Mouse (Mus musculus) hindbrain, embryonic 16.5 days (tissue): ENCODE results near the gene Nupr1l. TPM values are rescaled to one million over a fixed set of nuclear protein-coding genes. Genes with fewer than 3 reads are reported as not detected.
"Not testable (repeated sequence)": the region's sequence is repeated elsewhere in the genome, so short reads cannot be mapped to it uniquely, and the experiment has no call there.

ENCODE experiments used
- ATAC-seq: fragments of 200-750 bp; cut with Nextera tagmentation; 2 replicates; pipeline ENCODE4 v1.8.0; 2017; ENCODE audit warnings: moderate TSS enrichment, moderate library complexity
- H3K27ac ChIP-seq: fragments of 300-500 bp; sonication (generic); 2 replicates; pipeline ENCODE4 v1.5.1; 2014; ENCODE audit warnings: low read depth, mild to moderate bottlenecking, control low read depth, low read length, moderate library complexity
- H3K27me3 ChIP-seq: fragments of 300-500 bp; sonication (generic); replicated peaks from 2 replicates; pipeline ENCODE4 v1.6.1; 2014; ENCODE audit warnings: low read length; ENCODE audit not compliant: control insufficient read depth, insufficient read depth
- H3K36me3 ChIP-seq: fragments of 300-500 bp; sonication (generic); 2 replicates; pipeline ENCODE4 v1.6.1; 2014; ENCODE audit warnings: mild to moderate bottlenecking, low read length, moderate library complexity, mixed read lengths; ENCODE audit not compliant: control insufficient read depth, insufficient read depth
- H3K4me1 ChIP-seq: fragments of 300-500 bp; sonication (generic); 2 replicates; pipeline ENCODE4 v1.6.1; 2014; ENCODE audit warnings: low read depth, low read length; ENCODE audit not compliant: control insufficient read depth, insufficient read depth
- H3K4me2 ChIP-seq: fragments of 300-500 bp; sonication (generic); 2 replicates; pipeline ENCODE4 v1.6.1; 2014; ENCODE audit warnings: mild to moderate bottlenecking, low read length, control low read depth, moderate library complexity
- H3K4me3 ChIP-seq: fragments of 300-500 bp; sonication (generic); 2 replicates; pipeline ENCODE4 v1.5.1; 2014; ENCODE audit warnings: mild to moderate bottlenecking, low read length, control low read depth, moderate library complexity
- H3K9ac ChIP-seq: fragments of 300-500 bp; sonication (generic); 2 replicates; pipeline ENCODE4 v1.6.1; 2014; ENCODE audit warnings: low read depth, mild to moderate bottlenecking, control low read depth, low read length, moderate library complexity
- H3K9me3 ChIP-seq: fragments of 300-500 bp; sonication (generic); 2 replicates; pipeline ENCODE4 v1.6.1; 2014; ENCODE audit warnings: mild to moderate bottlenecking, low read length, moderate library complexity; ENCODE audit not compliant: control insufficient read depth
- WGBS: fragments of 180-500 bp; shearing (Covaris S2); extraction: QIAGEN DNeasy Blood & Tissue Kit; methylation state at CpG from one replicate; pipeline ENCODE4 v1.1.7; 2014; 5-methylcytosine and 5-hydroxymethylcytosine counted together
- polyA plus RNA-seq: library from polyadenylated mRNA; unstranded; fragments of >200 nt; fragmentation: Nextera tagmentation; extraction: Ambion mirVana; gene quantifications from 2 replicates; pipeline ENCODE4 v1.2.1, GENCODE M21; 2015

Gene Nupr1l
- polyA plus RNA-seq, 1 experiment from 2014 or later = 4.5 TPM

- Histone ChIP-seq H3K4me1 (no peaks in the 10 kb centered on the region), H3K36me3 (peaks cover 22% of the 10 kb centered on the region), H3K4me2 (no peak overlapping the region), H3K9ac (no peak overlapping the region), H3K4me3 (no peak overlapping the region), H3K9me3 (no peaks in the 10 kb centered on the region), H3K27ac (no peak overlapping the region), H3K27me3 (no peaks in the 10 kb centered on the region)
- 49% methylated on average over 2 of the region's 2 CpGs for WGBS
- ATAC-seq = peak; percentile 34; the same call in 1 of the 2 replicates
Measured at GRCm38 (mm10) chr5:129878946-129879345, 29.4 kb upstream of the Nupr1l start.

- ATAC-seq = no peak
- 76% methylated on average over 3 of the region's 3 CpGs for WGBS
Measured at GRCm38 (mm10) chr5:129879888-129880287, 28.5 kb upstream of the Nupr1l start.

GRCm38 (mm10) chr5:129886271-129886670 lies 22.1 kb upstream of the Nupr1l start:
- peak overlapping the region; percentile 92 for H3K9ac ChIP-seq
- WGBS = 33% methylated on average over 10 of the region's 10 CpGs
- no peaks in the 10 kb centered on the region for H3K27me3 ChIP-seq
- peak overlapping the region; percentile 92 for H3K27ac ChIP-seq
- peak overlapping the region; percentile 67 for H3K4me3 ChIP-seq
- H3K9me3 ChIP-seq = no peaks in the 10 kb centered on the region
- H3K4me1 ChIP-seq = peaks cover 13% of the 10 kb centered on the region
- ATAC-seq = no peak
- H3K36me3 ChIP-seq = peaks cover 14% of the 10 kb centered on the region
- peak overlapping the region; percentile 89 for H3K4me2 ChIP-seq

More at GRCm38 (mm10) chr5:129879888-129880287, 28.5 kb upstream of the Nupr1l start:
- H3K4me2 ChIP-seq = no peak overlapping the region
- H3K4me1 ChIP-seq = no peaks in the 10 kb centered on the region; the same call in 1 of the 2 replicates
- H3K4me3 ChIP-seq = no peak overlapping the region
- H3K36me3 ChIP-seq = peaks cover 22% of the 10 kb centered on the region
- no peak overlapping the region for H3K9ac ChIP-seq
- no peak overlapping the region for H3K27ac ChIP-seq
- H3K27me3 ChIP-seq = no peaks in the 10 kb centered on the region
- no peaks in the 10 kb centered on the region for H3K9me3 ChIP-seq

GRCm38 (mm10) chr5:129886911-129887636 lies 21.3 kb upstream of the Nupr1l start, which contains the start of gene Chchd2:
Gene Chchd2 (minus strand): TSS chr5:129887470.
- Histone ChIP-seq H3K4me2 (peak within 1 kb of the TSS; percentile 89), H3K9ac (peak within 1 kb of the TSS; percentile 92), H3K9me3 (no peaks in the 10 kb centered on the region), H3K36me3 (peaks cover 8% of the 10 kb centered on the region), H3K27ac (peak within 1 kb of the TSS; percentile 92), H3K4me1 (peaks cover 13% of the 10 kb centered on the region), H3K4me3 (peak within 1 kb of the TSS; percentile 67), H3K27me3 (no peaks in the 10 kb centered on the region)
- WGBS = under 1% methylated on average over 46 of the region's 46 CpGs
- ATAC-seq = peak; percentile 99

- H3K36me3 ChIP-seq, H3K27me3 ChIP-seq, H3K9ac ChIP-seq, H3K4me2 ChIP-seq, ATAC-seq, H3K4me3 ChIP-seq, H3K27ac ChIP-seq, H3K9me3 ChIP-seq: not testable (repeated sequence)
- 93% methylated on average over 4 of the region's 7 CpGs for WGBS
- peaks cover 12% of the 10 kb centered on the region for H3K4me1 ChIP-seq
Measured at GRCm38 (mm10) chr5:129890390-129890789, 17.9 kb upstream of the Nupr1l start.

GRCm38 (mm10) chr5:129895198-129896088 lies 12.9 kb upstream of the Nupr1l start, which contains the start of gene Zbed5:
Gene Zbed5 (plus strand): TSS chr5:129895723.
- Histone ChIP-seq H3K4me2 (peak within 1 kb of the TSS; percentile 65), H3K9me3 (no peaks in the 10 kb centered on the region), H3K4me3 (peak within 1 kb of the TSS; percentile 87), H3K36me3 (0 out of 2 replicates have a peak, but pooled peaks cover 1% of the 10 kb centered on the region), H3K4me1 (peaks cover 8% of the 10 kb centered on the region), H3K27me3 (no peaks in the 10 kb centered on the region; the same call in 1 of the 2 replicates), H3K27ac (peak within 1 kb of the TSS; percentile 60; the same call in 1 of the 2 replicates), H3K9ac (peak within 1 kb of the TSS; percentile 73)
- WGBS = 3% methylated on average over 44 of the region's 44 CpGs
- peak; percentile 100 for ATAC-seq

GRCm38 (mm10) chr5:129898449-129898848 lies 9.9 kb upstream of the Nupr1l start, which contains the start of gene Phkg1:
Gene Phkg1 (minus strand): TSS chr5:129898549.
- no peak within 1 kb of the TSS for H3K9ac ChIP-seq
- no peak for ATAC-seq

GRCm38 (mm10) chr5:129907775-129908174 lies 565 bp upstream of the Nupr1l start:
- peak overlapping the region; percentile 93 for H3K27ac ChIP-seq
- H3K4me2 ChIP-seq = peak overlapping the region; percentile 83
- no peaks in the 10 kb centered on the region for H3K27me3 ChIP-seq
- H3K4me3 ChIP-seq = peak overlapping the region; percentile 61
- H3K9ac ChIP-seq = peak overlapping the region; percentile 81
- 19% methylated on average over 4 of the region's 4 CpGs for whole genome bisulfite sequencing
- H3K36me3 ChIP-seq = peaks cover 5% of the 10 kb centered on the region; the same call in 1 of the 2 replicates
- H3K9me3 ChIP-seq = no peaks in the 10 kb centered on the region
- no peak for ATAC-seq
- H3K4me1 ChIP-seq = peaks cover 2% of the 10 kb centered on the region; the same call in 1 of the 2 replicates

More at GRCm38 (mm10) chr5:129898449-129898848, 9.9 kb upstream of the Nupr1l start, which contains the start of gene Phkg1:
- peaks cover 17% of the 10 kb centered on the region for H3K36me3 ChIP-seq
- no peak within 1 kb of the TSS for H3K4me3 ChIP-seq
- H3K4me1 ChIP-seq = peaks cover 8% of the 10 kb centered on the region
- WGBS = 89% methylated on average over 1 of the region's 1 CpGs
- no peaks in the 10 kb centered on the region for H3K9me3 ChIP-seq
- no peaks in the 10 kb centered on the region for H3K27me3 ChIP-seq
- H3K4me2 ChIP-seq = no peak within 1 kb of the TSS
- no peak within 1 kb of the TSS for H3K27ac ChIP-seq
